Mouse (Mus musculus) ovary, adult 10 weeks (tissue): Measurements from ENCODE around the gene Hspa12b. TPM values are rescaled to one million over a fixed set of nuclear protein-coding genes. Genes with fewer than 3 reads are reported as not detected.

Experiments
- polyA plus RNA-seq: library from polyadenylated mRNA; stranded (reverse); fragments of 350-450 nt; fragmentation: Illumina TruSeq; extraction: RNeasy Lipid Tissue Mini Kit (QIAGEN cat#74804); gene quantifications from one replicate; pipeline ENCODE4 v1.2.3, GENCODE M21; 2014

The Hspa12b gene
- 1.5 TPM for polyA plus RNA-seq

GRCm38 (mm10) chr2:131127161-131127730, at the start of gene Hspa12b:
Gene Hspa12b, plus strand, starts transcription at chr2:131127280.

GRCm38 (mm10) chr2:131086667-131087390, 40.3 kb upstream of the Hspa12b start, which contains the start of gene Siglec1:
Gene Siglec1, minus strand, starts transcription at chr2:131086765.

GRCm38 (mm10) chr2:131132930-131133547, 6.0 kb downstream of the Hspa12b start, which contains the start of gene Gm11037:
Gene Gm11037, plus strand, starts transcription at chr2:131133497.

GRCm38 (mm10) chr2:131159938-131160581, 33.0 kb downstream of the Hspa12b start, which contains the start of gene 1700037H04Rik:
Gene 1700037H04Rik, minus strand, starts transcription at chr2:131160081.

GRCm38 (mm10) chr2:131179990-131180587, 53.0 kb downstream of the Hspa12b start, which contains the start of gene Cenpb:
Gene Cenpb, minus strand, starts transcription at chr2:131180067.

GRCm38 (mm10) chr2:131186771-131187601, 59.9 kb downstream of the Hspa12b start, which contains the start of the genes Cdc25b and Spef1:
Gene Cdc25b, plus strand, starts transcription at chr2:131186949.
Gene Spef1, minus strand, starts transcription at chr2:131187282.

Other genes with a start within 250 kb of the Hspa12b start
- gene 4930402H24Rik, start 220.9 kb upstream of the Hspa12b start, polyA plus RNA-seq = 45.1 TPM
- 39.7 TPM for gene Atrn, start 220.8 kb upstream of the Hspa12b start, polyA plus RNA-seq
- 0.34 TPM for gene Gfra4, start 84.2 kb upstream of the Hspa12b start, polyA plus RNA-seq
- gene Adam33, start 63.5 kb upstream of the Hspa12b start, polyA plus RNA-seq = 0.57 TPM
- 1.2 TPM for gene Siglec1, start 40.5 kb upstream of the Hspa12b start, polyA plus RNA-seq
- not detected for gene Gm11037, start 6.2 kb downstream of the Hspa12b start, polyA plus RNA-seq
- gene 1700037H04Rik, start 32.8 kb downstream of the Hspa12b start, polyA plus RNA-seq = 0.94 TPM
- gene Cenpb, start 52.8 kb downstream of the Hspa12b start, polyA plus RNA-seq = 15.5 TPM
- gene Cdc25b, start 59.7 kb downstream of the Hspa12b start, polyA plus RNA-seq = 4.8 TPM
- gene Spef1, start 60.0 kb downstream of the Hspa12b start, polyA plus RNA-seq = 3.1 TPM
- gene Ap5s1, start 79.8 kb downstream of the Hspa12b start, polyA plus RNA-seq = 3.4 TPM
- 5.8 TPM for gene Mavs, start 106.8 kb downstream of the Hspa12b start, polyA plus RNA-seq
- 79.5 TPM for gene Pank2, start 135.2 kb downstream of the Hspa12b start, polyA plus RNA-seq
- 14.7 TPM for gene Rnf24, start 225.6 kb downstream of the Hspa12b start, polyA plus RNA-seq